Mouse (Mus musculus): ENCODE measurements around the gene Gcc1.

GRCm38 (mm10) chr6:28421469-28422000 lies 6.7 kb downstream of the Gcc1 start:
- TF ChIP-seq CTCF (IDR thresholded peaks at IDR 0.05; ENCODE audit: low read depth, low read length) (no peak), POLR2A (IDR thresholded peaks at IDR 0.05; ENCODE audit: borderline replicate concordance, low read depth, low read length) (no peak)
